Mouse (Mus musculus) neural tube, embryonic 15.5 days (tissue): Measurements from ENCODE around the gene Adra1b. TPM values are rescaled to one million over a fixed set of nuclear protein-coding genes. Genes with fewer than 3 reads are reported as not detected.

Experiments
- ATAC-seq: fragments of 200-750 bp; cut with Nextera tagmentation; 2 replicates; pipeline ENCODE4 v1.8.0; 2017; ENCODE audit warnings: mild to moderate bottlenecking, moderate TSS enrichment, moderate library complexity; ENCODE audit not compliant: low FRiP score
- H3K27ac ChIP-seq: fragments of 300-500 bp; sonication (generic); replicated peaks from 2 replicates; pipeline ENCODE4 v1.5.1; 2015; ENCODE audit warnings: mild to moderate bottlenecking, inconsistent platforms
- H3K27me3 ChIP-seq: fragments of 300-500 bp; sonication (generic); replicated peaks from 2 replicates; pipeline ENCODE4 v1.6.1; 2015; ENCODE audit warnings: inconsistent platforms
- H3K36me3 ChIP-seq: fragments of 300-500 bp; sonication (generic); 2 replicates; pipeline ENCODE4 v1.6.1; 2015; ENCODE audit warnings: inconsistent platforms
- H3K4me1 ChIP-seq: fragments of 300-500 bp; sonication (generic); 2 replicates; pipeline ENCODE4 v1.6.1; 2015; ENCODE audit warnings: inconsistent platforms
- H3K4me2 ChIP-seq: fragments of 300-500 bp; sonication (generic); 2 replicates; pipeline ENCODE4 v1.6.1; 2015; ENCODE audit warnings: inconsistent platforms, mild to moderate bottlenecking, moderate library complexity
- H3K4me3 ChIP-seq: fragments of 300-500 bp; sonication (generic); replicated peaks from 2 replicates; pipeline ENCODE4 v1.5.1; 2015; ENCODE audit warnings: mild to moderate bottlenecking, inconsistent platforms
- H3K9ac ChIP-seq: fragments of 300-500 bp; sonication (generic); replicated peaks from 2 replicates; pipeline ENCODE4 v1.6.1; 2015; ENCODE audit warnings: mild to moderate bottlenecking, inconsistent platforms
- H3K9me3 ChIP-seq: fragments of 300-500 bp; sonication (generic); replicated peaks from 2 replicates; pipeline ENCODE4 v1.6.1; 2016; ENCODE audit warnings: inconsistent platforms
- WGBS: fragments of 180-500 bp; shearing (Covaris S2); methylation state at CpG from one replicate; pipeline ENCODE4 v1.1.7; 2015; ENCODE audit warnings: mixed read lengths; 5-methylcytosine and 5-hydroxymethylcytosine counted together
- polyA plus RNA-seq: library from polyadenylated mRNA; unstranded; fragments of >200 nt; fragmentation: Nextera tagmentation; extraction: Ambion mirVana; gene quantifications from 2 replicates; pipeline ENCODE4 v1.2.1, GENCODE M21; 2015

Adra1b gene
- polyA plus RNA-seq, 1 experiment from 2014 or later = 16.4 TPM

DNA sequence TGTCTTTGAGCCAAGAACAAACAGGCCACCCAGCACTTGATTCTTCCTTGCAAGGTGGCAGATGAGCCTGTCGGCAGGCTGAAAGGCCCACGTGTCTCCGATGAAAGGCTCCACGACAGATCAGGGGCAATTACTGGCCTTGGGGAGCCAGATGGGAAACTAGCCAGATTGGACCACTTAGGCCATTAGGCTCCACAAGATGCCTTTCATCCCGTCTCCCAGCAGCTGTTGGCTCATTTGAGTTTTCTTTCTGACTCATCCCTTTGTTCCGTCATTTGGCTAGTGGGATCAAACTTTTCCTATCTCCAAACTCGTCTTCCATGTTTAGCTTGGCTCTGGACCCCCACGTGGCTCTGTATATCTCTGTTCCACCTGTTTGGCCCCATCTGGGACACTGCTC is 105.0 kb downstream of the Adra1b start:
- Histone ChIP-seq H3K4me3 (no peak overlapping the region), H3K27ac (no peak overlapping the region), H3K9me3 (no peaks in the 10 kb centered on the region), H3K4me2 (no peak overlapping the region), H3K36me3 (no peaks in the 10 kb centered on the region), H3K9ac (no peak overlapping the region), H3K27me3 (no peaks in the 10 kb centered on the region), H3K4me1 (no peaks in the 10 kb centered on the region)
- no peak for ATAC-seq
- WGBS = 25% methylated on average over 8 of the region's 8 CpGs

DNA sequence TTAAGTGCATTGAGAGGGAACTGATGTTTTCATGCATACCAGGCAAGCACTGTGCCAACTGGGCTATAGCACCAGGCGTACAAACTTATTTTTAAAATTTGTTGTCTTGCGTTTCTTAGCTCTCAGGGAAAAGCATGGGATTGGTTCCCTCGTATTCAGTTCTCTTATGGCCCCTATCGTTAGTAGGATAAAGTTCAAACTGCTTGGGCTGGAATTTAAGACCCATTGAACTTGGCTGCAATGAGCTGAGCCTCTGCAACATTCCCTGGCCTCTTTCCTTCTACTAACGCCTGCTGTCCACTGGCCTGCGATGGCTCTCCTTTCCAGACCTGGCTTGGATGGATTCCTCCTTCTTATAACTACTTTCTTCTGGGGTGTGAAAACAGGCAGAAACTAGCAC is 110.6 kb downstream of the Adra1b start:
- WGBS = 82% methylated on average over 6 of the region's 6 CpGs
- Histone ChIP-seq H3K4me1 (no peaks in the 10 kb centered on the region), H3K27ac (no peak overlapping the region), H3K36me3 (no peaks in the 10 kb centered on the region), H3K27me3 (no peaks in the 10 kb centered on the region), H3K9ac (no peak overlapping the region), H3K9me3 (no peaks in the 10 kb centered on the region), H3K4me2 (no peak overlapping the region), H3K4me3 (no peak overlapping the region)
- no peak for ATAC-seq

DNA sequence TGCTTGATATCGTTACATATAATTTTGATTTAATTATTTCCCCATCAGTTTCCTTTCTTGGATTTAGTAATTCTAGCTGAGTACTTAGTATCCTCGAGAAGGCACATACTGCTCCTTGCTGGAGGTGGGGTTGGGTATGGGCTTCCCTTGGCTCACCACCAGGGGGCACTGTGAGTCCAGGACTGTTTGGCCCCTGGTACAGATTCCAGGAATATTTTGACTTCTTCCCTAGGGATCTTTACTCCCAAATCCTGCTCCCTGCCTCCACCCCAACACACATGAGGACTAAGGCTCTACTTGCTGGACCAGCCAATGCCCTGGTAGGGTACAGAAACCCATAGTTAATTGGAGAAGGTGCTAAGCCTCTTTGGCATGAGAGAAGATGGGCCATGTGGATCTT is 117.2 kb downstream of the Adra1b start:
- ATAC-seq = peak; percentile 77; the same call in 1 of the 2 replicates
- WGBS = 9% methylated on average over 2 of the region's 2 CpGs

DNA sequence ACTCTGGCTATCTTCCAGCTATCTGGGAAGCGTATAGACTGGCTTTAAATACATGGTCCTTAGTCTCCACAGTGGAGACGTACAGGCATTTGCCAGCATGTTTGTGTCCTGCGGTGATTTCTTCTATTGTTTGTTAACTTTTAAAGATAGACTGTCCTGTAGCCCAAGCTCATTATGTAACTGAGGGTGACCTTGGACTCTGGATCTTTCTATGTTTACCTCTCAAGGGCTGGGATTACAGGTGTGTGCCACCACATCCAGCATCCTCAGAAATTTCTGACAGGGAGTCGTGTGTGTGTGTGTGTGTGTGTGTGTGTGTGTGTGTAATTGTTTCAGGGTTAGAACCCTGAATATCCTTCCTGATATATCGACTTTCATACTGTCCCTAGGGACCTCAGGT is 117.9 kb downstream of the Adra1b start:
- no peak overlapping the region for H3K4me3 ChIP-seq
- no peaks in the 10 kb centered on the region for H3K27me3 ChIP-seq
- H3K9ac ChIP-seq = no peak overlapping the region
- no peak overlapping the region for H3K27ac ChIP-seq
- no peak overlapping the region for H3K4me2 ChIP-seq
- no peaks in the 10 kb centered on the region for H3K4me1 ChIP-seq
- no peaks in the 10 kb centered on the region for H3K36me3 ChIP-seq
- ATAC-seq = no peak
- no peaks in the 10 kb centered on the region for H3K9me3 ChIP-seq
- WGBS = 64% methylated on average over 5 of the region's 5 CpGs

More for the DNA sequence above, 117.2 kb downstream of the Adra1b start:
- no peak overlapping the region for H3K4me2 ChIP-seq
- no peak overlapping the region for H3K4me3 ChIP-seq
- H3K27me3 ChIP-seq = no peaks in the 10 kb centered on the region
- no peak overlapping the region for H3K27ac ChIP-seq
- H3K36me3 ChIP-seq = no peaks in the 10 kb centered on the region
- no peaks in the 10 kb centered on the region for H3K4me1 ChIP-seq
- no peak overlapping the region for H3K9ac ChIP-seq
- no peaks in the 10 kb centered on the region for H3K9me3 ChIP-seq

DNA sequence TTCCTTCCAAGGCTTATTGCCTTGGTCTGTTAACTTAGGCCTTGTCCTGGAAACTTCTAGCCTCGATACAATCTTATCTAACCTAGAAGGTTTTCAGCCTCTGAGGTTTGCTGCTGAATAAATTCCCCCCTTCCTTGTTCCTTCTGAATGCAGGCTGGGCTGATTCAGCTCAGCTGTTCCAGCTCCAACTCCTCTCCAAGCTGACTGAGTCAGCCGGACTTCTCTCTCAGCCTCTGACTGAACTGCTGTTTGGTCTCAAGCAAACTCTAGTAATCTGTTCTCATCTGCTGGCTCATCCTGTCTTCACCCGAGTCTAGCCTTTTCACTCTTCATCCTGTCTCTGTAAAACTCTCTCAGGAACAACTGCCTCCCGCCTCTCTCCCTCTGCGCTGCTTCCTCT is 121.5 kb downstream of the Adra1b start:
- no peaks in the 10 kb centered on the region for H3K9me3 ChIP-seq
- H3K27ac ChIP-seq = no peak overlapping the region
- no peak overlapping the region for H3K4me3 ChIP-seq
- no peak for ATAC-seq
- no peaks in the 10 kb centered on the region for H3K36me3 ChIP-seq
- peaks cover 15% of the 10 kb centered on the region for H3K27me3 ChIP-seq
- H3K4me1 ChIP-seq = peaks cover 8% of the 10 kb centered on the region
- 84% methylated on average over 5 of the region's 5 CpGs for WGBS
- H3K9ac ChIP-seq = no peak overlapping the region
- no peak overlapping the region for H3K4me2 ChIP-seq

DNA sequence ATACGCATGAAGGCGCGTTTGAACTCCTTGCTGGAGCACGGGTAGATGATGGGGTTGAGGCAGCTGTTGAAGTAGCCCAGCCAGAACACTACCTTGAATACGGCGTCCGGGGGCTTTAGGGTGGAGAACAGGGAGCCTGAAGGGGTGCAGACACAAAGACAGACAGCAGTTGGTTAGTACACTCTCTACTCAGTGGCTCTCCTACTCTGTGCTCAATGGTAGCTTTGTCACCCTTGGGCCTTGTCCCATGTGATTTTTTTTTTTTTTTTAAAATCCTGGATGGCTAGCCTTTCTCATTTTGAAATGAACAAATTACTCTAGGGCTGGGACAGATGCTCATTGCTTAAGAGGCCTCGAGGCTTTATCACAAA is 124.7 kb downstream of the Adra1b start:
- peak overlapping the region; percentile 39 for H3K4me3 ChIP-seq
- WGBS = 15% methylated on average over 8 of the region's 8 CpGs
- H3K27me3 ChIP-seq = peaks cover 21% of the 10 kb centered on the region
- no peak overlapping the region for H3K27ac ChIP-seq
- no peaks in the 10 kb centered on the region for H3K9me3 ChIP-seq
- no peaks in the 10 kb centered on the region for H3K36me3 ChIP-seq
- H3K9ac ChIP-seq = peak overlapping the region; percentile 37
- ATAC-seq = no peak
- peak overlapping the region; percentile 62 for H3K4me2 ChIP-seq
- H3K4me1 ChIP-seq = peaks cover 8% of the 10 kb centered on the region

DNA sequence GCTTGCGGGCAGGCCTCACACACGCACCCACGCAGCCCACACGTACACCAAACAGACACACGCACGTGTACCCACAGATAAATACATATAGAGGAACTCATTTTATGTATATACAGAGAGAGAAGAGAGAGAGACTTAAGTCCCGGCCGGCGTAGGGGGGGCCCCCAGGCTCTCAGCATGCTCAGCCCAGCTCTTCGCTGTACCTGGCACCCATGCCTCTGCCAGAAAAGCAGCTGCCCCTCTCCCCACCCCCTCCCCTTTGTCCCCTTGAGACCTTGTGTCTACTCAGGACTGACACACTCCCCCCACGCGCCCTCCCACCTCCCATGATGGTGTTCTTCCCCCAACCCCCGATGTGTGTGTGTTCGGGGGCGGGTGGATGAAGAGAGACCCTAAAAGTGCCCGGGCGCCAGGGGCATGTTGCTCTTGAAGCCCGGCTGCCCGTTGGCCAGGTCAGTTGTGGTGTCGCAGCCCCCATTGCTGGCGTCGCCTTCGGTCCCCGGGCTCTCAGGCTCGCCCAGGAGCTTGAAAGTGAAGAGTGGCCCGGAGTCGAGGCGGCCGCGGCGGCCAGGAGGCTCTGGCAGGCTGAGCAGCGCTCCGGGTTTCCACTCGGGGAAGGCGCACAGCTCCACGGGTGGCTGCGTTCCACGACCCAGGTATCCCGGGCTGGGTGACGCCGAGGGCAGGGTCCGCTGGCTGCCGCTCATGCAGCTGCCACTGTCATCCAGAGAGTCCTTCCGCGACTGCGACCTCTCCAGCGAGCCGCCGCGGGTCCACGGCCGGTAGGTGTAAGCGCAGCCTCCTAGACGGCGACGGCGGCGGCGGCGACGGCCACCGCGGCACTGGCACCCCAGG is 125.3 kb downstream of the Adra1b start:
- Histone ChIP-seq H3K9me3 (no peaks in the 10 kb centered on the region), H3K4me3 (peak overlapping the region; percentile 39), H3K36me3 (no peaks in the 10 kb centered on the region), H3K27ac (no peak overlapping the region), H3K27me3 (peaks cover 21% of the 10 kb centered on the region), H3K4me1 (peaks cover 8% of the 10 kb centered on the region), H3K4me2 (peak overlapping the region; percentile 62), H3K9ac (peak overlapping the region; percentile 37)
- no peak; the same call in 1 of the 2 replicates for ATAC-seq
- WGBS = 14% methylated on average over 59 of the region's 63 CpGs

DNA sequence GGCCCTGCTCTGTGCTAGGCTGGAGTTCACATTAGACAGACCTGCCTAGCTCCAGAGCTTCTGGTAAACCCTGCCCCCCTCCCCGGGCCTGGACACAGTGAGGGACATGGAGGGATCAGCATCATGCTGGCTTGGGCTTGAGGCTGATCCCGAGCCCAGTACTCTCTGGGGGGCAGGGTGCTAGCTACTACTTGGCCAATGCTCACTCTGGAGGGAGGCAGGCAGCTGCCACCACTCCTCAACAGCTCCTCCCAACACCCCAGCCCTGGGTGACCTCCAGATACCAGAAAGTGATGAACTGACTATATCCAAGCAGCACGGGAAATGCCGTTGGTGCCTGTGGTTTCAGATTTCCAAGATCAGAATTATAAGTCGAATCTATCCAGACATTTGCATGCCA is 127.3 kb downstream of the Adra1b start:
- peaks cover 21% of the 10 kb centered on the region for H3K27me3 ChIP-seq
- no peaks in the 10 kb centered on the region for H3K36me3 ChIP-seq
- H3K4me1 ChIP-seq = peaks cover 8% of the 10 kb centered on the region
- 71% methylated on average over 5 of the region's 5 CpGs for WGBS
- no peak overlapping the region for H3K27ac ChIP-seq
- H3K9ac ChIP-seq = no peak overlapping the region
- H3K9me3 ChIP-seq = no peaks in the 10 kb centered on the region
- no peak overlapping the region for H3K4me3 ChIP-seq
- ATAC-seq = no peak
- H3K4me2 ChIP-seq = no peak overlapping the region

DNA sequence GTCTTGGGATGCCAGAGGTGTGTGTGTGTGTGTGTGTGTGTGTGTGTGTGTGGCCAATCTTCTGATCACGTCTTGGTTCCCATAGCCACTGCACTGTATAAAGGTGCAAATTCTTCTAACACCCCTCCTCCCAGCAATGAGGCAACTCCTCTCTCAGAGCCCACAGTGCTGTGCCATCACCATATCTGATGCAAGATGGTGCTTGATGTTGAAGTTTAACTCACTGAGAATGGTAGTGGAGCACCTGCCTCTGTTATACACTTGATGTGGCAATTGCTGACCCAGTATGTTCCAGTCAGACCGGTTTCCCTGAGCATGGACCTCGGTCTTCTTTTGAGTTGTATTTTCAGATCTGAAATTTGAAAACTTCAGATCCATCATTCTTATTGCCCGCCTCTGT is 130.9 kb downstream of the Adra1b start:
- ATAC-seq = no peak
- no peak overlapping the region for H3K27ac ChIP-seq
- 89% methylated on average over 4 of the region's 4 CpGs for WGBS

DNA sequence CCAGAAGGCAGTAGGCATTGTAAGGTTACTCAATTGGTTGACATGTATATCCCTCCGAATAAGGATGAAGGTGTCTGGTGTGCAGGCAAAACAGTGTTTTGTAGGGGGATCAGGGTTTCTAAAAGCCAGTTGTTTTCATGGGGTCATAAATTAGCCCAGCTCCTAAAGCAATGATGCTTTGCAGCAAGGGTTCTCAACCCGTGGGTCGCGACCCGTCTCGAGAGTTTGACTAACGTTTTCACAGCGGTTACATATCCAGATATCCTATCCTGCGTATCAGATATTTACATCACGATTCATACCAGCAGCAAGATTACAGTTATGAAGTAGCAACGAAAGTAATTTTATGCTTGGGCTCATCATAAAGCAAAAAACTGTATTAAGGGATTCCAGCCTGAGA is 133.3 kb downstream of the Adra1b start:
- H3K4me3 ChIP-seq = peak overlapping the region; percentile 52
- H3K36me3 ChIP-seq = no peaks in the 10 kb centered on the region
- H3K4me1 ChIP-seq = peaks cover 6% of the 10 kb centered on the region
- no peak for ATAC-seq
- no peaks in the 10 kb centered on the region; the same call in 1 of the 2 replicates for H3K27me3 ChIP-seq
- no peak overlapping the region for H3K9ac ChIP-seq
- WGBS = 59% methylated on average over 11 of the region's 11 CpGs
- H3K27ac ChIP-seq = no peak overlapping the region
- peak overlapping the region; percentile 69 for H3K4me2 ChIP-seq
- H3K9me3 ChIP-seq = no peaks in the 10 kb centered on the region

More for the DNA sequence above, 130.9 kb downstream of the Adra1b start:
- Histone ChIP-seq H3K9me3 (no peaks in the 10 kb centered on the region), H3K4me1 (peaks cover 6% of the 10 kb centered on the region), H3K4me2 (no peak overlapping the region), H3K27me3 (peaks cover 9% of the 10 kb centered on the region; the same call in 1 of the 2 replicates), H3K36me3 (no peaks in the 10 kb centered on the region), H3K4me3 (no peak overlapping the region), H3K9ac (no peak overlapping the region)

DNA sequence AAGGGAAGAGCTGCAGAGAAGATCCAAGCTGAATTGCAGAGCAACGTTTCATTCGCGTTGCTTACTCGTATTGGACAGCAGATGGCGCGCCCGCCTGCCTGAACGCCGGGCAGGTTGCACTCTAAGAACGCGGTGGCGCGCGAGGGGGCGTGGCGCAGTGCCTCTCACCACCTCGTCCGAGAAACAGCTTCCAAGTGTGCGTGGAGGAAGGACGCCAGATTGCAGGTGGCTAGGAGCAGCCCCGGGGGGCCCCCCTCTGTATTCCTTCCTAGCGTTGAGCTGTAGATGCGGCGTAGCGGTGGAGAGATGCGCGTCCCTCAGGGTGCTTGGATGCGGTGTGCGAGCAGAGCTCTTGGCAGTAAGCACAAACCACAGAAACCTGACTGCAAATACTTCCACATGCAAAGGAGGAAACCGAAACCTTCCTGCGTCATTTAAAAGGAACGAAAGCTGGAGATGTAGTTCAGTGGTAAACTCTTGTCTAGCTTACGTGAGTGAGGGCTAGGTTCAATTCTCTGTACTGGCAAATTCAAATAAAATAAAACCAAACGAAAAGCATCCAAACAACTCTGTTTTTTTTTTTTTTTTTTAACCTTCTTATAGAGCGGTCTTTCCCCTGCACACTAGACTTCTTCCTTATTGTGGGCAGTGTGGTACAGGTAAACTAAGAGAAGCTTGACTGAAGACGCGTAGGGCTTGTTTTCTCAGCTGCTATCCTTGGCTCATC is 133.9 kb downstream of the Adra1b start:
- H3K4me2 ChIP-seq = peak overlapping the region; percentile 69
- peak; percentile 97 for ATAC-seq
- no peaks in the 10 kb centered on the region for H3K9me3 ChIP-seq
- peaks cover 6% of the 10 kb centered on the region for H3K4me1 ChIP-seq
- H3K9ac ChIP-seq = peak overlapping the region; percentile 47
- peak overlapping the region; percentile 52 for H3K4me3 ChIP-seq
- no peaks in the 10 kb centered on the region for H3K36me3 ChIP-seq
- peak overlapping the region; percentile 58; the same call in 1 of the 2 replicates for H3K27ac ChIP-seq
- WGBS = 7% methylated on average over 37 of the region's 37 CpGs
- no peaks in the 10 kb centered on the region; the same call in 1 of the 2 replicates for H3K27me3 ChIP-seq

DNA sequence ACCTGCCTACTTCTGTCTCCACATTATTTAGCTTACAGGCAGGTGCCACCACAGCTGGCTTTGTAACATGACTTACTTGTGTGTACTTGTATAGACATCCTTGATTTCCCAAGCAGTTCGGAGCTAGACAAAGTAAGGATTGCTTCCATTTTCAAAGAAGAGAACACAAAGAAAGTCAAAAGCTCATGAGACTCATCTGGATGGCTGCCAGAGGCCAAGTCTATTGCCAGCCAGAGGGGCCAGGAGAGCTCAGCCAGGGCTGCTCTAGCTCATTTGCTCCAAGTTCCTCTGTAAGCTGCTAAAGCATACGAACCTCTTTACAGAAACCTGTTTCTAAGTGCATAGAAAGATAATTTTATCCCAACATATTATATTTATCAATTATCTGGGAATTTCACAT is 142.6 kb downstream of the Adra1b start:
- H3K9ac ChIP-seq = no peak overlapping the region
- no peak overlapping the region for H3K4me2 ChIP-seq
- H3K27ac ChIP-seq = no peak overlapping the region
- H3K4me3 ChIP-seq = no peak overlapping the region
- WGBS = 62% methylated on average over 2 of the region's 2 CpGs
- H3K9me3 ChIP-seq = no peaks in the 10 kb centered on the region
- H3K4me1 ChIP-seq = no peaks in the 10 kb centered on the region
- ATAC-seq = no peak
- no peaks in the 10 kb centered on the region for H3K36me3 ChIP-seq
- no peaks in the 10 kb centered on the region; the same call in 1 of the 2 replicates for H3K27me3 ChIP-seq
